Mouse (Mus musculus): ENCODE data around the gene Gstm1. TPM values are rescaled to one million over a fixed set of nuclear protein-coding genes. Genes with fewer than 3 reads are reported as not detected.

The Gstm1 gene
- polyA plus RNA-seq, 1 experiment = 0.26 TPM

DNA sequence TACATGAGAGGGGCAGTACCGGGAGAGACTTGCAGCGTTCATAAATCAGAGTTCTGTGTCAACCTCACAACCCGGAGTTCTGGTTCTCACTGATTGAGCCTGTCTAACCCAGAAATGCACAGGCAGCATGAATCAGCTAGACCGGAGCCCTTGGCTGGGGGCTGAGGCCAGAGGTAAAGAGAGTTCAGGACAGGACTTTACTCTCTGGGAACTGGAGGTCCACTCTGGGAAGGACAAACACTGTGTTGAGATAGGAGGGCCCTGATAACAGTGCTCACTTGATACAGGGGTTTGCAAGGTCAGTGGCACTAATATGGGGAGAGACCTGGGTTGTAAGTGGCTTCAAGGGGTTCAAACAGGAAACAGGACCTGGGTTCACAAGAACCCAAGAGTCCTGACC lies 7.5 kb upstream of the Gstm1 start:
- TF ChIP-seq GATA1 (IDR thresholded peaks at IDR 0.05; ENCODE audit: low read length) = no peak

DNA sequence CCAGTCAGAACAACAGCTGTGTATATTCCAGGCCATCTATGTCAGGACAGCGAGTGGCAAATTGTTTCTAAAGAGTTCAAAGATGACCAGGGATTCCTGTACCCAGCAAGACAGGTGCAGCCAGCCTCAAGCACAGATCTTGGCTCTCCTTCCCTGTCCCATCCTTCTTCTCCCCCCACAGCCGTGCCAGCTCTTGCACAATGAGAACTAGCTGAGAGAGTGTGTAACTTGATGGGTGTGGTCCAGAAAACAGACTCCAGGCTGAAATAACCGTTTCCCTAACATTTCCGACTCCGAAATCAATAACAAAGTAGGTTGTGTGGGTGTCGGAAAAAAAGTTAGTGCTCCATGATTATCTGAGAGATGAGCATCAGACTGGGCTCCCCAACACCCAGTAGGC lies 4.9 kb upstream of the Gstm1 start:
- no peak for TF ChIP-seq GATA1 (IDR thresholded peaks at IDR 0.05; ENCODE audit: low read length)

DNA sequence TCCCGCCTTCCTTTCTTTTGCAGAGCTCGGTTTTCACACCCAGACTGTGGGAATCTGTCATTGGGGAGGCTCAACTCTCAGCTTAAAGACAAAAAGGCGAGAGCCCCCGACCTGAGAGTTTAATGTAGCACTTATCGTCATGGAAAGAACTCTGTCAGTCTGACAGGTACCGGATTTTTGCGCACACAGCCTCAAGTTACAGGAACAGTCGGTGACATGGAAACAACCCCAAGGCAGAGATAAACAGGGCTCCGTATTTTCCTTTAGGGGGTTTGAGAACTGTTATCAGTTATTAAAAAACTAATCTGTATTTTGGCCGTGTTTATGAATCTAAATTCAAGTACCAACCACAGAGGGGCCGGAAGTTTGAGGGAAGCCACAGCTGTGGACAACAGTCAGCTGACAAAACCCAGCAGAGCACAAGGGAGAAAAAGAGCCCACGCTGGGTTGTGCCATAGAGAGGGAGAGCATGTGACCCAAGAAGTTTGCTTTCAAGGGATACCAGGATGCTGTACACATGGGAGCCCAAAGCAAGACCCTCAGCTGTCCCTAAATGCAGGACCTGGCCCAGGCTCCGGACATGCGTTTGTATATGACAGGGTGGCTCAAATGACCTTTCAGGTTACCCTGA lies 532 bp upstream of the Gstm1 start:
- TF ChIP-seq GATA1 (IDR thresholded peaks at IDR 0.05; ENCODE audit: low read length) = no peak

DNA sequence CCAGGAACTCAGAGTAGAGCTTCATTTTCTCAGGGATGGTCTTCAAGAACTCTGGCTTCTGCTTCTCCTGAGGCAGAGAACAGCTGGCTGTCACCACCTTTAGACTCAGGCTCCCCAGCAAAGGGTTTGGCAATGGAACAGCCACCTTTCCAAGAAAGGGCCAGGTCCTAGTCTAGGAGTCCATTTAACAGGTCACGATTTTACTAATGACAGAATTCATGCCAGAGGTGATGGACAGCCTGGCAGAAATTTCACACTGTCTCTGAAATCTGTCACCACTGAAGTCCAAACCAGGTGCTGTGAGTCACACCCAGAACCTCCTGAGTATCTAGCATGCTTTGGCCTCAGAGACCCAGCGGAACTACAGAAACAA lies 2.8 kb downstream of the Gstm1 start:
- TF ChIP-seq GATA1 (IDR thresholded peaks at IDR 0.05; ENCODE audit: low read length) = no peak

DNA sequence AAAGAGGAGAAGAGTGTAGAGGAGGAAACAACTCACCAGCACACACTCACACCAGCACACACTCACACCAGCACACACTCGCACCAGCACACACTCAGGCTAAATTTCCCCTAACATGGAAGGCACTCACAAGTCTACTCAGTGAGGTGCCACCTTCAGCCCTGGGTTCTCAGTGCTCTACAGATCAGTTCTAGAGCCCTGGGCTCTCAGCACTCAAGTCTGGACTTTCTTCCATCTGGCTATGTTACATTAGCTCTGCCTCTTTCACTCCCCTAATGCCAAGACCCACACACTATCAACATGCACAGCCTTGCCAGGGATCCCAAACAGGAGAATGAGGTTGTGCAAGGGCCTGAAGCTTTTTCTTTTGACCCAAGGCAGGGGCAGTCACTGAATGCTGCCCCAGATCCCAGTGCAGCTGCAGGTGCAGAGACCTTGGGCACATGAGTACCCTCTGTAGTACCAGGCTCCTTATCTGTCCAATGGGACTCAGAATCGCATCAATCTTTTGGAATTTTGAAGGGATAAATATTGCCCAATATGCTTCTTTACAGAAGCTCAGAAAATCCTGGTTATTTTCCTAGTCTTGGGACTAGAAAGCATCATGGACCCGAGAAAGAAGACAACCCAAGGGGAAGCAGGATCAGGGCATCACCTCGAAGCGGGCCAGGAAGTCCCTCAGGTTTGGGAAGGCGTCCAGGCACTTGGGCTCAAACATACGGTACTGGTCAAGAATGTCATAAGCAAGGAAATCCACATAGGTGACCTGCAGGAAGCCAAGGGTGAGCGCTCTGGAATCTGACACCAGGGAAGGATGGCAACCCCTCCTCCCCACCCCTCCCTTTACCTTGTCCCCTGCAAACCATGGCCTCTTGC lies 3.4 kb downstream of the Gstm1 start:
- TF ChIP-seq GATA1 (IDR thresholded peaks at IDR 0.05; ENCODE audit: low read length) = no peak

DNA sequence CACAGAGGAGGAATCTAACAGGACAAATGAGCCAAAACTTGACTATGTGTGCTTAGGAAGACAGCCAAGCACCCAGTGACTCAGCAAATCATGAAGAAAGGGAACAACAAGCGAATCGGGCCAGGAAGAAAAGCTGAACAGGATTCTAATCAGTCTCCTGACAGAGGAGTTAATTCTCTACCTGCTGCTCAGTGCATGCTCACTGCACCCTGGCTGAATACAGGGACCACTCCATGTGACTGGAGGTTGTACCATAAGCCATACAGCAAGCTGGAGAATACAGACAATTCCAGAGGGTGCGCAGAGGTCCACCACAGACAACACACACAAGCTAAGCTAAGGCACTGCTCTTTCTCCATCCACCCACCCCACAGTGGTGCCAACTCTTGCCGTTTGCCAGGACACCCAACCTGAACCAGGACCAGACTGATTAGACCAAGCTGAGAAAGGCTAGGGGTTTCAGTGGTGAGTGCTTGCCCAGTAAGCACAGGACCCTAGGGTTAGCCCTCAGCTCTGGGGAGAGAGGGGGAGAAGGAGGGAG lies 4.4 kb downstream of the Gstm1 start:
- TF ChIP-seq GATA1 (IDR thresholded peaks at IDR 0.05; ENCODE audit: low read length) = no peak

DNA sequence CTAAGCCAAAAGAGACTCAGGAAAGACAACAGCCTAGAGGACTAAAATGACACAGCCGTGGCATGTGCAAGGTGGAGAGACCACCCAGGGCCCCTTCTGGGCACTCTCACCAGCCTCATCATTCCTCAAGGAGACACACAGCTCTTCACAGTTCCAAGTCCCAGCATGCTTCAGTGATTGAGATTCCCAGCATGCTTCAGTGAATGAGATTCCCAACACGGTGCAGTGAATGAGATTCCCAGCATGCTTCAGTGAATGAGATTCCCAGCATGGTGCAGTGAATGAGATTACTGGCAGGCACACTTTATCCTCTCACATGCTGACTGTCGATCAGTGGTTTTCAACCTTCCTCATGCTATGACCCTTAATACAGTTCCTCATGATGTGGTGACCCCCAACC lies 6.2 kb downstream of the Gstm1 start:
- TF ChIP-seq GATA1 (IDR thresholded peaks at IDR 0.05; ENCODE audit: low read length) = no peak

DNA sequence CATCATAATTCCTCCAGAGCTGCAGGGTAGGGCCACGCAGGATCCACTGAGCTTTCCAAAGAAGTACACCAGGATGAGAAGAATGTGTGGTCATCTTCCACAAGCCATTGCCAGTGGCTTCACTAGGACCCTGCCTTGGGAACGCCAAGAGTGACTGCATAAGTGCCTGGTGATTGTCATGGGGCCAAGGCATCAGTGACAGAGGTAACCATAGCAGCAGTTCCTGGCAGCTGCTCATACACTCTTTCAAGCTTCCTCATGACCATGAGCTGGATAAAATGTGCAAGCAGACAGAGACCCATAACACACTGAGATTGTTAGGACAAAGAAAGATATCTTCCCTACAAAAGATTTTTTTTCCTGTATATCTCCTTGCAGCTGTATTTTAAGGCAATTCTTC lies 7.5 kb downstream of the Gstm1 start:
- no peak for TF ChIP-seq GATA1 (IDR thresholded peaks at IDR 0.05; ENCODE audit: low read length)

DNA sequence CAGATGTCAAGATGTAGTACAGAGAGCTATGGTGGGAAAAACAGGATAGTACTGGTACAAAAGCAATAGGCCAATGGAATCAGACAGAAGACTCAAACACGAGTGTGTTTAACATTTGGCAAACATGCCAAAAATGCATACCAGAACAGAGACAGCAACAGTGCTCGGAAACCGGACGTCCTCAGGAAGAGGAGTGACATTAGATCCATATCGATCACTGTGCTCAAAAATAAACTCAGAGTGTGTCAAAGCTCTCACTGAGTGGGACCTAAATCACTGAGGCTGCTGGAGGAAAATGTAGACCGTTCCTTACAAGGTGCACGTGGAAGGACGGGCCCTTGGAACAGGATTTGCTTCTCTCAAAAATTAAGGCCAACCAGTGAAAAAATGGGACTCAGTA lies 15.8 kb downstream of the Gstm1 start:
- no peak for TF ChIP-seq GATA1 (IDR thresholded peaks at IDR 0.05; ENCODE audit: low read length)

DNA sequence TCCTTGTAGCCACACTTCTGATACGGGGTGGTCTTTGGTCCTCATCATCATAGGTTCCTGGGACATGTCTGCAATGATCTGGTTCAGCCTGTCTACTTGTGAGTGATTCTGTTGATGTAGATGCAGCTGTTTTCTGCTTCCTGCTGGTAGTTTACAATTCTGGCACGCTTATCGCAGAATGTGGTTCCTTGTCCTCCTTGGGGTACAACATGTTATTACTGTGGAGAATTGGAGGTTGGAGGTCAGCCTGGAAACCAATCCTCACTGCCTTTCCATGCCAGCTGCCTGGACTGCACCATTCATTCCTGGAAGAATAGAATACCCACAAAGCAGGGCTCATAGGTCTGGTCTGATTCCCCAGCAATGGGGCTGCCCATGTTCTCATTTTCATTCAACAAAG lies 18.3 kb downstream of the Gstm1 start:
- no peak for TF ChIP-seq GATA1 (IDR thresholded peaks at IDR 0.05; ENCODE audit: low read length)

DNA sequence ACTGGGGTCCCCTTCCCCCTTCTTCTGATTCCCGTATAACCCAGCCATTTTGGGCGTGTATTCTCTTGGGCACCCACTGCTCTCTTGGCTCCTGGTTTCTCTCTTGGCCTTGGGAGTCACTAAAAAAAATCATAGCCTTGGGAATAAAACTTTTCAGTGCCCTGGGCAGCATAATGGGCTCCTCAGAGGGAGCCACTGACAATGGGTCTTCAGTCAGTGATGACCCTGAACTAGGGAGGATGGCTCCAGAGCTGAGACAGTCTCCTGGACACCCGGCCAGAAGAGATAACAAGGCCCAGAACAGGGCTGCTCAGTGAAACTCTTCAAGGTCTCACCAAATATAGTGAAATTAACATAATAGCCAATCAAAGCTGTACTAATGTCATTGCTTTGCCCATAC lies 19.2 kb downstream of the Gstm1 start:
- TF ChIP-seq GATA1 (IDR thresholded peaks at IDR 0.05; ENCODE audit: low read length) = no peak

DNA sequence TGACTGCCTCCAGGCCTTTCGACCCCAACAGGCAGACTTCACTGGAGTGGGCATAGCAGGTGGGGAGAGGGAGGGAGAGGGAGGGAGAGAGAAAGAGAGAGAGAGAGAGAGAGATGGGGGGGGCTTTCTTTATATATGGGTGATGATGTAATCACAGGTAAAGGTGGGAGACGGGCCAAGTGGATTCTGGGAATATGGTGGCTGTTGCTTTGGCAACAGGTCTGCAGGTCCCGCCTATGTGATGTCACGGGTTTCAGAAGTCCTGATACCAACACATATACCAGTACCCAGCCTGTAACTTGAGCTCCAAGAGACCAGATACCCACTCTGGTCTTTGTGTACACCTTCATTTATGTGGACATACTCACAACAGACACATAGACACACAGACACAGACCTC lies 21.2 kb downstream of the Gstm1 start:
- no peak for TF ChIP-seq GATA1 (IDR thresholded peaks at IDR 0.05; ENCODE audit: low read length)

DNA sequence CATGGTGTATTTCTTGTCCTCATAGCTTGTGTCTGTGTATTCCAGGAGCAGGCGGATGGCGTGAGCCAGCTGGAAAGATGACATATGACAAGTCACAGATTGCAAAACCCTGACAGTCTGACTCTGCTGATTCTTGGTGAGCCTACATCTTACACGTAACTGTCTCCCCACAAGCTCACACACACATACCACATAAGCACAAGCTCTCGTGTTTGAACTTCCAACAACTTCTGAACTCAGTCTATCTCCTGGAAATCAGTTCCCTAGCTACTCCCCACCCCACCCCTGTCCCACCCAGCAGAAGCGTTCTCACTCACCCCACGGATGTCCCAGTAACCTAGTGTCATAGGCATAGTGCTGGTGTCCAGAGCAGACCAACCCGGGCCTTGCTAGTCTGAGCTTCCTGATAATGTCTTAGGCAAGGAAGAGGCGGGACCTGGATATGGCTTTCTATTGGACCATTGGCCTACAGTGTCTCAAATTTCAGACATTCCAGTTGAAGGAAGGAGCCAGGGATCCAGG lies 31.7 kb downstream of the Gstm1 start, which contains the start of gene Gstm2:
Gene Gstm2, minus strand, starts transcription at position 413 of the 522 bp plus-strand sequence.
- TF ChIP-seq GATA1 (IDR thresholded peaks at IDR 0.05; ENCODE audit: low read length) = no peak

DNA sequence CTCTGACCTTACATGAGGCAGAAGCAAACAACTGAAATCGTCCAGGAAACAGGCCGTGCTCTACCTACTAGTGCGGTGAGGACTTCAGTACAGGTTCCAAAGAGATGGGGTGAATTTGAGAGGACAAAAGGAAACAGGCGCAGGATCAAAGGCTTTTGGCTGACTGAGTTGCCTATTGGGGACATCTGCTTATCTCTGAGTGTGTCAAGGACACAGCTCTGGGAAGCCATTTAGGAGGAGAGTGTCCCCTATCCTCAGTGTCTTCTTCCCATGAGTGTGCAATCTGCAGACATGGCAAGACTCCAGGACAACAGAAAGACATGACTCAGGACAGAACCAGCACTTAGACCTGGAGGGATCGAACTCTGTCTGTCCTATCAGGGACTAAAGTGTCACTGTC lies 33.3 kb downstream of the Gstm1 start:
- TF ChIP-seq GATA1 (IDR thresholded peaks at IDR 0.05; ENCODE audit: low read length) = no peak

DNA sequence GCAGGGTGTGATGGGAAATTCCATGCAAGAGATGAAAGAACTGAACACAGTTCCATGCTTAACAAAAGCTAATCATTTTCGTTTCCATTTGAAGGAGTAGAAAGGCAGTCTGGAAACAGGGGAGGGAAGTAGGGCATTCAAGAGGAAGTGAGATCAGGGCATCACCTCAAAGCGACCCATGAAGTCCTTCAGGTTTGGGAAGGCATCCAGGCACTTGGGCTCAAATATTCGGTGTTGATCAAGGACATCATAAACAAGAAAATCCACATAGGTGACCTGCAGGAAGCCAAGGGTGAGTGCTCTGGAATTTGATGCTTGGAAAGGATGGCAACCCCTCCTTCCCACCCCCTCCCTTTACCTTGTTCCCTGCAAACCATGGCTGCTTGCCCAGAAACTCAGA lies 34.0 kb downstream of the Gstm1 start:
- TF ChIP-seq GATA1 (IDR thresholded peaks at IDR 0.05; ENCODE audit: low read length) = no peak

DNA sequence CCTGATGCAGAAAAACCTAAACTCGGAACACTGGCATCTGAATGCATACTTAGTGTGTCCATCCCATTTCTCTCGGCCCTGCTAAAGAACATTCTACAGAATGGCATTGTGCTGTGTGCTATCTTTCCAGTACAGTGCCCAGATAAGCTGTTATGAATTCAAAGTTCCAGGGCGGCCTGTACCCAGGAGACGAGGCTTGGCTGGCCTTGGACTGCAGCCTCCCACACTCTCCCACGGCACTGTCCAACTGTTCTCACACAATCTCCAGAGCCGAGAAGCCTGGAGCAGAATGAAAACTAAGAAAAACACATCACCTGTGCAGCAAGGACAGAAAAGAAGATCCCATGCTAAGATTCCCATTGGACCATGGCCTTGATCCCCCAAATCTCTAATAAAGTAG lies 35.0 kb downstream of the Gstm1 start:
- TF ChIP-seq GATA1 (IDR thresholded peaks at IDR 0.05; ENCODE audit: low read length) = no peak

DNA sequence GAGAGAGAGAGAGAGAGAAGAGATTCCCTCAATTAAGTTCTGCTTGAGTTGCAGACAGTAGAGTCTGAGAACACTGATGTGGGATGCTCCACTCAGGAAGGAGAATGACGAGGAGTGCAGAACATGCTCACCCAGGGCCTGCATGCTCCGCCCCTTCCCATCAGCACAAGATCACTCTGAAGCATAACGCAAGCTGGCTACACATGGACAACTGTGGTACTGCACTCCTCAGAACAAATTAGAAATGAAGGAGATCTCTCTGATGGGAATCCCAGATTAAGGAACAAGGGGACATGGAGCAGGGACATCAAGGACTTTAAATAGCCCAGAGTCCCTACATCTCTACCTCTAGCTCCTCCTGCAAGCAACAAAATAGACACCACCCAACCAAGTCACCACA lies 36.5 kb downstream of the Gstm1 start:
- no peak for TF ChIP-seq GATA1 (IDR thresholded peaks at IDR 0.05; ENCODE audit: low read length)
